Mouse (Mus musculus): ENCODE results near the gene Abca6. TPM values are rescaled to one million over a fixed set of nuclear protein-coding genes. Genes with fewer than 3 reads are reported as not detected.
A peak's percentile ranks its signal among the peaks of the same experiment; 100 is the strongest.

Gene Abca6
- polyA plus RNA-seq, 1 experiment from 2014 or later, result 2.3 TPM

GRCm38 (mm10) chr11:110232975-110233374, 18.6 kb downstream of the Abca6 start:
- Histone ChIP-seq H3K27ac (ENCODE audit: low read length) (no peak overlapping the region), H3K4me2 (replicated peaks; ENCODE audit: low read depth, low read length) (no peak overlapping the region), H3K9me3 (ENCODE audit: low read length) (no peaks in the 10 kb centered on the region), H3K4me1 (ENCODE audit: insufficient read depth, low read depth, low read length) (no peaks in the 10 kb centered on the region), H3K9ac (replicated peaks; ENCODE audit: low read depth) (no peak overlapping the region), H3K4me3 (ENCODE audit: low read depth, low read length) (no peak overlapping the region), H3K36me3 (ENCODE audit: insufficient read depth, low read length) (no peaks in the 10 kb centered on the region; the same call in 1 of the 2 replicates), H3K27me3 (replicated peaks; ENCODE audit: insufficient read depth, low read length) (no peaks in the 10 kb centered on the region)
- DNase-seq (ENCODE audit: low spot score) (no peak), ATAC-seq (no peak)
- TF ChIP-seq EP300 (IDR thresholded peaks at IDR 0.05) (no peak), CTCF (IDR thresholded peaks at IDR 0.05) (no peak)

- no peak overlapping the region for H3K4me3 ChIP-seq (ENCODE audit: low read depth, low read length)
- H3K9me3 ChIP-seq (ENCODE audit: low read length), result no peaks in the 10 kb centered on the region
- ATAC-seq (no peak), DNase-seq (ENCODE audit: low spot score) (no peak)
- H3K9ac ChIP-seq (replicated peaks; ENCODE audit: low read depth), result no peak overlapping the region
- no peak overlapping the region for H3K27ac ChIP-seq (ENCODE audit: low read length)
- H3K4me1 ChIP-seq (ENCODE audit: insufficient read depth, low read depth, low read length), result no peaks in the 10 kb centered on the region
- TF ChIP-seq EP300 (IDR thresholded peaks at IDR 0.05) (no peak), CTCF (IDR thresholded peaks at IDR 0.05) (no peak)
- H3K36me3 ChIP-seq (ENCODE audit: insufficient read depth, low read length), result no peaks in the 10 kb centered on the region
- no peaks in the 10 kb centered on the region for H3K27me3 ChIP-seq (replicated peaks; ENCODE audit: insufficient read depth, low read length)
- H3K4me2 ChIP-seq (replicated peaks; ENCODE audit: low read depth, low read length), result no peak overlapping the region
Observed at GRCm38 (mm10) chr11:110217118-110217517, 34.5 kb downstream of the Abca6 start.

GRCm38 (mm10) chr11:110203930-110204329, 47.6 kb downstream of the Abca6 start:
- Histone ChIP-seq H3K27me3 (replicated peaks; ENCODE audit: insufficient read depth, low read length) (no peaks in the 10 kb centered on the region), H3K36me3 (ENCODE audit: insufficient read depth, low read length) (no peaks in the 10 kb centered on the region), H3K9me3 (ENCODE audit: low read length) (no peaks in the 10 kb centered on the region), H3K4me1 (ENCODE audit: insufficient read depth, low read depth, low read length) (no peaks in the 10 kb centered on the region), H3K9ac (replicated peaks; ENCODE audit: low read depth) (no peak overlapping the region), H3K27ac (ENCODE audit: low read length) (no peak overlapping the region), H3K4me2 (replicated peaks; ENCODE audit: low read depth, low read length) (no peak overlapping the region), H3K4me3 (ENCODE audit: low read depth, low read length) (no peak overlapping the region)
- DNase-seq (ENCODE audit: low spot score) (no peak), ATAC-seq (no peak)
- TF ChIP-seq EP300 (IDR thresholded peaks at IDR 0.05) (no peak), CTCF (IDR thresholded peaks at IDR 0.05) (no peak)
- WGBS, result 54% methylated on average over 5 of the region's 5 CpGs

- no peaks in the 10 kb centered on the region for H3K9me3 ChIP-seq (ENCODE audit: low read length)
- H3K4me2 ChIP-seq (replicated peaks; ENCODE audit: low read depth, low read length), result no peak overlapping the region
- TF ChIP-seq CTCF (IDR thresholded peaks at IDR 0.05) (no peak), EP300 (IDR thresholded peaks at IDR 0.05) (no peak)
- H3K4me1 ChIP-seq (ENCODE audit: insufficient read depth, low read depth, low read length), result no peaks in the 10 kb centered on the region
- no peak overlapping the region for H3K27ac ChIP-seq (ENCODE audit: low read length)
- WGBS, result 87% methylated on average over 3 of the region's 3 CpGs
- no peak overlapping the region for H3K4me3 ChIP-seq (ENCODE audit: low read depth, low read length)
- DNase-seq (ENCODE audit: low spot score), result no peak
- no peak overlapping the region for H3K9ac ChIP-seq (replicated peaks; ENCODE audit: low read depth)
- no peak for ATAC-seq
- H3K27me3 ChIP-seq (replicated peaks; ENCODE audit: insufficient read depth, low read length), result no peaks in the 10 kb centered on the region
- no peaks in the 10 kb centered on the region for H3K36me3 ChIP-seq (ENCODE audit: insufficient read depth, low read length)
Observed at GRCm38 (mm10) chr11:110198882-110199281, 52.7 kb downstream of the Abca6 start.

GRCm38 (mm10) chr11:110196561-110197306, 54.8 kb downstream of the Abca6 start:
- H3K9me3 ChIP-seq (ENCODE audit: low read length), result no peaks in the 10 kb centered on the region
- H3K27ac ChIP-seq (ENCODE audit: low read length), result no peak overlapping the region
- TF ChIP-seq CTCF (IDR thresholded peaks at IDR 0.05), result no peak
- no peak for TF ChIP-seq EP300 (IDR thresholded peaks at IDR 0.05)
- no peaks in the 10 kb centered on the region for H3K36me3 ChIP-seq (ENCODE audit: insufficient read depth, low read length)
- no peaks in the 10 kb centered on the region for H3K27me3 ChIP-seq (replicated peaks; ENCODE audit: insufficient read depth, low read length)
- ATAC-seq, result no peak
- H3K4me2 ChIP-seq (replicated peaks; ENCODE audit: low read depth, low read length), result no peak overlapping the region
- WGBS, result 50% methylated on average over 8 of the region's 8 CpGs
- no peak overlapping the region for H3K4me3 ChIP-seq (ENCODE audit: low read depth, low read length)
- peak; percentile 48 for DNase-seq (ENCODE audit: low spot score)
- no peak overlapping the region for H3K9ac ChIP-seq (replicated peaks; ENCODE audit: low read depth)
- H3K4me1 ChIP-seq (ENCODE audit: insufficient read depth, low read depth, low read length), result no peaks in the 10 kb centered on the region

GRCm38 (mm10) chr11:110195310-110195709, 56.3 kb downstream of the Abca6 start:
- no peak for DNase-seq (ENCODE audit: low spot score)
- H3K4me1 ChIP-seq (ENCODE audit: insufficient read depth, low read depth, low read length), result no peaks in the 10 kb centered on the region
- 86% methylated on average over 4 of the region's 4 CpGs for WGBS
- no peak overlapping the region for H3K9ac ChIP-seq (replicated peaks; ENCODE audit: low read depth)
- no peak overlapping the region for H3K4me3 ChIP-seq (ENCODE audit: low read depth, low read length)
- no peak for ATAC-seq
- H3K4me2 ChIP-seq (replicated peaks; ENCODE audit: low read depth, low read length), result no peak overlapping the region
- no peaks in the 10 kb centered on the region for H3K27me3 ChIP-seq (replicated peaks; ENCODE audit: insufficient read depth, low read length)
- H3K36me3 ChIP-seq (ENCODE audit: insufficient read depth, low read length), result no peaks in the 10 kb centered on the region
- H3K9me3 ChIP-seq (ENCODE audit: low read length), result no peaks in the 10 kb centered on the region
- TF ChIP-seq CTCF (IDR thresholded peaks at IDR 0.05), result no peak
- TF ChIP-seq EP300 (IDR thresholded peaks at IDR 0.05), result no peak
- H3K27ac ChIP-seq (ENCODE audit: low read length), result no peak overlapping the region

Measured in lung, postnatal 0 days (tissue).